Mouse (Mus musculus) brain, embryonic 18.5 days (tissue): Measurements from ENCODE around the gene Rbm39.

Source experiments
- DNase-seq: peaks from one replicate; pipeline ENCODE4 v3.0.0-alpha.2; 2012; ENCODE audit warnings: low read depth, low spot score

Gene Rbm39

GRCm38 (mm10) chr2:156111358-156112079 is 68.5 kb downstream of the Rbm39 start, which contains the start of the genes Cpne1 and Rbm12:
Cpne1 (minus strand) TSS chr2:156111965.
Rbm12 (minus strand) TSS chr2:156111978.
- peak; percentile 81 for DNase-seq

- DNase-seq, result no peak
Observed at GRCm38 (mm10) chr2:156110627-156111357, 69.2 kb downstream of the Rbm39 start.
